In the genomic region with DNA sequence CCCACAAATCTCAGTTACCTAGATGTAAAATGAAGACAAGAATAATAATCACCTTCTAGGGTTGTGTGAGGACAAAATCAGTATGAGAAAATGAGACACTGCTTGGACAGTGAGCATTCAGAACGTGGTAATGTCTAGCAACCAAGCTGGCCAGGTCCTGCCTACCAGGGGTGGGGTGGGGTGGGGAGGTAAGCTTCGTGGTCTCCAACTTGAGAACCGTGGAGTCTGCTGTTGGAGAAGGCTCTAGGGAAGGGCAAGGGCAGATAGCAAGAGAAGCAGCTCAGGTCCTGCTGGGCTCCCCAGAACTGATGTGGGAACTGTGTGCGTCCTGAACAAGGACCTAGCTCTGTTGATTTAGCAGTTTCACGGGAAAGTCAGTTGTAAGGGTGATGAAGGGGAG, we compare ENCODE assay signal across 28 mouse cellular contexts. TPM values are rescaled to one million over a fixed set of nuclear protein-coding genes. Genes with fewer than 3 reads are reported as not detected.
"Had no signal": no experiment of that assay in that cellular context is flagged by ENCODE, and none has a peak within 500 bp of the region (broad histone marks: within the 10 kb centered on the region; RNA-seq: fewer than 3 reads in every experiment).

No protein-coding gene starts in this region.

- H3K4me1 ChIP-seq: embryonic facial prominence, embryonic 15.5 days; forebrain, embryonic 15.5 days had no signal

- ATAC-seq: forebrain, embryonic 13.5 days; forebrain, embryonic 14.5 days; forebrain, embryonic 15.5 days; forebrain, embryonic 16.5 days; forebrain, postnatal 0 days had no signal

- H3K4me2 ChIP-seq: embryonic facial prominence, embryonic 12.5 days; embryonic facial prominence, embryonic 13.5 days; embryonic facial prominence, embryonic 15.5 days; forebrain, embryonic 12.5 days; forebrain, embryonic 13.5 days; forebrain, embryonic 15.5 days had no signal

- H3K9me3 ChIP-seq: embryonic facial prominence, embryonic 10.5 days; embryonic facial prominence, embryonic 12.5 days; embryonic facial prominence, embryonic 13.5 days; embryonic facial prominence, embryonic 15.5 days; forebrain, embryonic 10.5 days; forebrain, embryonic 12.5 days; forebrain, embryonic 13.5 days; forebrain, embryonic 15.5 days had no signal

- DNase-seq: cerebellum, adult 18-20 months; cerebellum, adult 2 months; cerebellum, adult 8-10 months; cerebellum, adult 9-10 months; cerebellum, adult 9-11 months; cerebellum, postnatal 10 days; cerebellum, postnatal 14 days; cerebellum, postnatal 25 days; cerebellum, postnatal 36 days; embryo, embryonic 11 days; forebrain, postnatal 0 days; gastrocnemius, adult 2 months; gastrocnemius, postnatal 10 days; gastrocnemius, postnatal 14 days; gastrocnemius, postnatal 25 days; gastrocnemius, postnatal 36 days; heart, adult 18-20 months had no signal

- H3K27ac ChIP-seq: embryonic facial prominence, embryonic 10.5 days; embryonic facial prominence, embryonic 12.5 days; embryonic facial prominence, embryonic 13.5 days; embryonic facial prominence, embryonic 15.5 days; forebrain, embryonic 10.5 days; forebrain, embryonic 12.5 days; forebrain, embryonic 13.5 days; forebrain, embryonic 15.5 days; gastrocnemius, adult 2 months had no signal

- H3K36me3 ChIP-seq: embryonic facial prominence, embryonic 10.5 days; embryonic facial prominence, embryonic 12.5 days; embryonic facial prominence, embryonic 13.5 days; embryonic facial prominence, embryonic 15.5 days; forebrain, embryonic 10.5 days; forebrain, embryonic 12.5 days; forebrain, embryonic 15.5 days had no signal

- H3K9ac ChIP-seq: embryonic facial prominence, embryonic 12.5 days; embryonic facial prominence, embryonic 13.5 days; embryonic facial prominence, embryonic 15.5 days; forebrain, embryonic 12.5 days; forebrain, embryonic 13.5 days; forebrain, embryonic 15.5 days; forebrain, postnatal 0 days had no signal

- H3K4me3 ChIP-seq: embryonic facial prominence, embryonic 10.5 days; embryonic facial prominence, embryonic 12.5 days; embryonic facial prominence, embryonic 13.5 days; embryonic facial prominence, embryonic 15.5 days; erythroblast, embryonic 14.5 days; forebrain, embryonic 10.5 days; forebrain, embryonic 12.5 days; forebrain, embryonic 13.5 days; forebrain, embryonic 15.5 days; gastrocnemius, adult 2 months had no signal

- H3K27me3 ChIP-seq: embryonic facial prominence, embryonic 12.5 days; embryonic facial prominence, embryonic 13.5 days; embryonic facial prominence, embryonic 15.5 days; forebrain, embryonic 12.5 days; forebrain, embryonic 13.5 days; forebrain, embryonic 15.5 days had no signal

RNA-seq across cellular contexts. Expression of a gene that starts 37.1 kb away (rescaled TPM):
- polyA plus RNA-seq: erythroblast, embryonic 14.5 days had no signal
